In the genomic region with DNA sequence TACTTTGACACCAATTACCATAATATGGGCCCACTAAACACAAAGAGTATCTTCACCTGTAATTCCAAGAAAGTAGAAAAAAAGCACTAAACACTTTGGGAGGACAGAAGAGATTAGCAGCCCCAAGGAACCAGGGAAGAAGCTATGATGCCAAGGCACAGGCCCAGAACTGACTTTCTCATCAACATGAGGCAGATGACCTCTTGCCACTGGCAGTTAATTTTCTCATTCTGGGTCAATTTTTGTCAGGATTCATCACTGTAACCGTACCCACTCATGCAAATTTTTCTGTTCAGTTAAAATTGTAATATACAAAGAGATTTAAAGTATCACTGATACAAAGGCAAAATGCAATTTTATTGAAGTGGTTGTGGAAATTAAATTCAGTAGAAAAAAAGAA, we compare ENCODE assay signal across 20 mouse cellular contexts. TPM values are rescaled to one million over a fixed set of nuclear protein-coding genes. Genes with fewer than 3 reads are reported as not detected.
"Had no signal": no experiment of that assay in that cellular context is flagged by ENCODE, and none has a peak within 500 bp of the region (broad histone marks: within the 10 kb centered on the region; RNA-seq: fewer than 3 reads in every experiment).

No protein-coding gene starts in this region.

- H3K27me3 ChIP-seq: neural tube, embryonic 12.5 days; neural tube, embryonic 13.5 days; neural tube, embryonic 15.5 days; stomach, embryonic 15.5 days had no signal

- H3K9ac ChIP-seq: neural tube, embryonic 12.5 days; neural tube, embryonic 13.5 days; neural tube, embryonic 15.5 days; stomach, embryonic 15.5 days had no signal

- H3K4me1 ChIP-seq: neural tube, embryonic 12.5 days; neural tube, embryonic 13.5 days; neural tube, embryonic 15.5 days; stomach, embryonic 15.5 days had no signal

- H3K4me3 ChIP-seq: neural tube, embryonic 12.5 days; neural tube, embryonic 13.5 days; neural tube, embryonic 15.5 days; stomach, embryonic 15.5 days had no signal

- H3K4me2 ChIP-seq: neural tube, embryonic 12.5 days; neural tube, embryonic 13.5 days; neural tube, embryonic 15.5 days; stomach, embryonic 15.5 days had no signal

- H3K9me3 ChIP-seq: neural tube, embryonic 12.5 days; neural tube, embryonic 13.5 days; neural tube, embryonic 15.5 days; stomach, embryonic 15.5 days had no signal

- DNase-seq: right cerebral cortex, adult 18-20 months; right cerebral cortex, postnatal 14 days; right cerebral cortex, postnatal 25 days; right cerebral cortex, postnatal 4 days; spleen, adult 18-20 months; thymus, adult 18-20 months; thymus, adult 2 months; thymus, postnatal 14 days; thymus, postnatal 25 days; thymus, postnatal 36 days; thymus, postnatal 4 days had no signal

- H3K27ac ChIP-seq: neural tube, embryonic 12.5 days; neural tube, embryonic 13.5 days; neural tube, embryonic 15.5 days; stomach, embryonic 15.5 days; stomach, postnatal 0 days had no signal

RNA-seq across cellular contexts. Expression of gene Gsdmc4, which starts 29.1 kb away (rescaled TPM):
- total RNA-seq: neutrophil, adult 5-6 weeks had no signal
- polyA plus RNA-seq: neural tube, embryonic 11.5 days; neural tube, embryonic 12.5 days; neural tube, embryonic 13.5 days; neural tube, embryonic 14.5 days; neural tube, embryonic 15.5 days; spleen, adult 2 months had no signal
